Mouse (Mus musculus) ES-Bruce4 (cell line): ENCODE data around the gene Dnmt3a. TPM values are rescaled to one million over a fixed set of nuclear protein-coding genes. Genes with fewer than 3 reads are reported as not detected.

Experiments
- H3K27ac ChIP-seq: 2 replicates; pipeline ENCODE4 v1.5.1; 2012; ENCODE audit warnings: low read length, inconsistent platforms; ENCODE audit not compliant: insufficient read depth
- H3K27me3 ChIP-seq: 2 replicates; pipeline ENCODE4 v1.6.1; 2012; ENCODE audit warnings: mild to moderate bottlenecking, low read length, inconsistent platforms; ENCODE audit not compliant: control insufficient read depth, poor library complexity, insufficient read depth, severe bottlenecking
- H3K36me3 ChIP-seq: 2 replicates; pipeline ENCODE4 v1.6.1; 2012; ENCODE audit warnings: inconsistent platforms, mild to moderate bottlenecking, low read length, moderate library complexity; ENCODE audit not compliant: control insufficient read depth, poor library complexity, insufficient read depth, severe bottlenecking
- H3K4me1 ChIP-seq: one replicate; pipeline ENCODE4 v1.8.1; 2011; ENCODE audit warnings: low read length; ENCODE audit not compliant: control insufficient read depth, insufficient read depth
- H3K4me3 ChIP-seq: 2 replicates; pipeline ENCODE4 v1.5.1; 2011; ENCODE audit warnings: low read depth, mild to moderate bottlenecking, low read length
- H3K9ac ChIP-seq: 2 replicates; pipeline ENCODE4 v1.6.1; 2012; ENCODE audit warnings: low read depth, mild to moderate bottlenecking, inconsistent platforms; ENCODE audit not compliant: poor library complexity, severe bottlenecking
- H3K9me3 ChIP-seq: replicated peaks from 2 replicates; pipeline ENCODE4 v1.6.1; 2012; ENCODE audit warnings: mild to moderate bottlenecking, low read length, inconsistent platforms; ENCODE audit not compliant: control insufficient read depth, poor library complexity, insufficient read depth, severe bottlenecking
- CTCF ChIP-seq: IDR thresholded peaks from one replicate; pipeline ENCODE4 v1.8.1; 2011; ENCODE audit warnings: low read depth, low read length
- EP300 ChIP-seq: IDR thresholded peaks from 2 replicates; pipeline ENCODE4 v1.6.1; 2011; ENCODE audit warnings: low read depth, low read length; ENCODE audit not compliant: insufficient read depth
- POLR2A ChIP-seq: IDR thresholded peaks from one replicate; pipeline ENCODE4 v1.8.1; 2011; ENCODE audit warnings: low read length; ENCODE audit not compliant: insufficient read depth
- polyA plus RNA-seq: library from polyadenylated mRNA; stranded (reverse); fragments of >200 nt; gene quantifications from 2 replicates; pipeline ENCODE4 v1.2.4, GENCODE M21; 2011; ENCODE audit warnings: low read depth; ENCODE audit not compliant: missing spikeins, insufficient read depth, insufficient read length

Gene Dnmt3a
- polyA plus RNA-seq, 1 experiment = 31.9 TPM

DNA sequence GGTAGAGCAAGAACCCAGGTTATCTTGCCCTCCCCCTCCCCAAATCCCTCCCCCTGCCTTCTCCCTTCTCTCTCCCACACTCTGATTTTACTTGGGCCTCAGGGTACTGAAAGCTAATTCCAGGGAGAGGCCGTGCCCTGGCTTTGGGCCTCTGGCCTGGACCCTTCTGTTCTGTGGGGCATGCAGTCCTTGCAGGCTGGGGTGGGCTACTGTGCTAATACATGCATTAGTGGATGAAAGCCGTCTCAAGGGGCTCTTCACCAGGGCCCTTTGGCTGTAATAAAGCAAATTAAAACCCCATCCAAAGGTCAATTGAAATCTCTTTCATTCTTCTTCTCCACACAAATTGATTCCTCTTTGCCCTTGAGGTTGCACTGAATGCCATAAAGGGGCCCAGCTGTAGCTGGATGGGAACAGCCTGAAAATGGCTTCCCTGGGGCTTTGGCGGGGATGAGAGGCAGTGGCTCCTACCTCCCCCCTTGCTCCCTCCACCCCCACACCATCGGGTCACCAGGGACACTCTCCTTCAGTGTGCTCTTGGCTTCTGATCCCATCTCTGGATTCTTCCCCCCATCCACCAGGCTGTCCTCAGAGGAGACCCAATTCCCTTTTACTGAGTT, 138.8 kb downstream of the Dnmt3a start:
- Histone ChIP-seq H3K36me3 (no peaks in the 10 kb centered on the region), H3K4me1 (no peaks in the 10 kb centered on the region), H3K27me3 (no peaks in the 10 kb centered on the region), H3K4me3 (no peak overlapping the region), H3K9ac (no peak overlapping the region), H3K9me3 (no peaks in the 10 kb centered on the region), H3K27ac (no peak overlapping the region)
- TF ChIP-seq EP300 = no peak
- no peak for TF ChIP-seq POLR2A
- no peak for TF ChIP-seq CTCF

DNA sequence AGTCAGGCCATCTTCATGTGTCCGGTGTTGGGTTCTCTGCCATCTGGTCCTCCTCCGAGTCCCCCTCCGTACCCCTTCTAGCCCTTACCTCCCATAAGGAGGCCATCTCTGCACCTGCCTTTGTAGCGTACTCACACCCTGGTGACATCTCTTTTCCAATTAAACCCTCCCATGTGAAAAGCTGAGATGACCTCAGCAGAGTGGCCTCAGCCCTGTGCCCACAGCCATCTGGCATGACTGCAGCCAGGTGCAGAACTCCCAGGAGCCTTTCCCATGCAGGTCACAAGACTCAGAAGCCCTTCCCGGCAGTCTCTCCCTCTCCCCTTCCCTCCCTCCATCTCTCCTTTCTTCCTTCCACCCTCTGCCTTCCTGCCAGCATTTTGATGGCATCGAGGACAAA, 141.7 kb downstream of the Dnmt3a start:
- H3K9ac ChIP-seq = no peak overlapping the region

DNA sequence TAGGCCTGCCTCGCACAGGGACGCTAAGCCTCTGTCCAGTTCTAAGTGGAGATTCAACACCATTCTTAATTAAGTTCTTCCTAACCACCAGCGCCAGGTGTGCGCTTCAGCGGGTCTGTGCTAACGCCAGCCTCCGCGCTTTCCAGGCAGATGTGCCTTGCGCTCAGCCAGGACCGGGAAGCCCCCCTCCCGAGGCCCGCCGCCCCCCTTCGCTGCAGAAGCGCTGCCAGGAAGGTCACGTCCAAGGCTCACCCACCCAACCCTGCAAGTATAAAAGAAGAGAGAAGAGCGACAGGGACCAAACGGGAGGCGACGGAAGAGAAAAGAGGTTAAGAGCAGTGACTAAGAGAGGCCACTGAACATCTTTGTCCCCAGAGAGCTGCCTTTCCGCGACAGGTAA, 148.8 kb downstream of the Dnmt3a start, which contains the start of gene Pomc:
Gene Pomc (plus strand): TSS at position 301 of the 400 bp plus-strand sequence.
- Histone ChIP-seq H3K27me3 (no peaks in the 10 kb centered on the region), H3K9ac (no peak within 1 kb of the TSS), H3K36me3 (no peaks in the 10 kb centered on the region), H3K9me3 (peaks cover 3% of the 10 kb centered on the region; the same call in 1 of the 2 replicates), H3K27ac (no peak within 1 kb of the TSS), H3K4me3 (no peak within 1 kb of the TSS), H3K4me1 (no peaks in the 10 kb centered on the region)
- TF ChIP-seq POLR2A (no peak), EP300 (no peak), CTCF (no peak)

More for the DNA sequence above, 141.7 kb downstream of the Dnmt3a start:
- Histone ChIP-seq H3K4me1 (no peaks in the 10 kb centered on the region), H3K27ac (no peak overlapping the region), H3K9me3 (peaks cover 3% of the 10 kb centered on the region; the same call in 1 of the 2 replicates), H3K4me3 (no peak overlapping the region), H3K36me3 (no peaks in the 10 kb centered on the region), H3K27me3 (no peaks in the 10 kb centered on the region)
- TF ChIP-seq EP300 (no peak), CTCF (no peak), POLR2A (no peak)

DNA sequence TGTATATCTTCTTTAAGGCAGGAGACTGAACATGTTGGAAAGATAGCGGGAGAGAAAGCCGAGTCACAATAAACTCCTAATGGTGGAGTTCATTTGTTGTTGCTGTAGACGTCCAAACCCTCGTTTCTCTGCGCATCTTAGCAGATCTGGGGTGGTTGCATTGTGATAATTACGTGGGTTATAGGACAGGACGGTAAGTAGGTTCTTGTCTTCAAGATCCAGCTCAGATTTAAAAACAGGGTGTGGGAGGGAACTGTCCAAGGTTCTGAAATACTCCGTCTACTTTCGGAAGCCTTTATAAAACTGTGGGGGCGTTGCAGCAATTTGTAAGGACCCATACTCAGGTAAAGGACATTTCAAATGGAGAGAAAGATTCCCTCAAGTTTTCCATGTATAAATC, 149.6 kb downstream of the Dnmt3a start:
- Histone ChIP-seq H3K27me3 (no peaks in the 10 kb centered on the region), H3K36me3 (no peaks in the 10 kb centered on the region), H3K27ac (no peak overlapping the region), H3K4me1 (no peaks in the 10 kb centered on the region), H3K9ac (no peak overlapping the region), H3K4me3 (no peak overlapping the region), H3K9me3 (no peaks in the 10 kb centered on the region)
- no peak for TF ChIP-seq EP300
- no peak for TF ChIP-seq POLR2A

DNA sequence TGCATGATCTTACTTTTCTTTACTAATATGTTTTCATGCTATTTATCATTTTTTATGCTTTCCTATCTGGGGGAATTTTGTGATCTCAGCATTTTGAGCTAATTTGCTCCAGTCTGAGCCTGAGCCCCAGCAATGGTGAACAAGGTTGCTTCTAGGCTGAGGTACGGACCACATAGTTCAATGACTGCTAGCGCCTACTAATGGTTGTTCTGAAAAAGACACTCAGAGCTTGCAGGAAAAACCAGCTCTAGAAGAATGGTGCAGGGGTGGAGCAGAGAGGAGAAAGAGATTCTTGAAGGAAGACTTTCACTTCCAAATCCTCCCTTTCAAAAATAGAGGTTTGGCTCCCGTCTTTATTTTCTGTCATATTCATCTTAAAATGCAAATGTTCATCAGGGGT, 150.5 kb downstream of the Dnmt3a start:
- H3K9ac ChIP-seq = no peak overlapping the region
- H3K36me3 ChIP-seq = no peaks in the 10 kb centered on the region
- H3K27ac ChIP-seq = no peak overlapping the region
- TF ChIP-seq POLR2A = no peak
- TF ChIP-seq CTCF = peak; percentile 31
- TF ChIP-seq EP300 = no peak
- no peaks in the 10 kb centered on the region for H3K4me1 ChIP-seq
- no peaks in the 10 kb centered on the region for H3K27me3 ChIP-seq
- no peaks in the 10 kb centered on the region for H3K9me3 ChIP-seq
- no peak overlapping the region for H3K4me3 ChIP-seq

DNA sequence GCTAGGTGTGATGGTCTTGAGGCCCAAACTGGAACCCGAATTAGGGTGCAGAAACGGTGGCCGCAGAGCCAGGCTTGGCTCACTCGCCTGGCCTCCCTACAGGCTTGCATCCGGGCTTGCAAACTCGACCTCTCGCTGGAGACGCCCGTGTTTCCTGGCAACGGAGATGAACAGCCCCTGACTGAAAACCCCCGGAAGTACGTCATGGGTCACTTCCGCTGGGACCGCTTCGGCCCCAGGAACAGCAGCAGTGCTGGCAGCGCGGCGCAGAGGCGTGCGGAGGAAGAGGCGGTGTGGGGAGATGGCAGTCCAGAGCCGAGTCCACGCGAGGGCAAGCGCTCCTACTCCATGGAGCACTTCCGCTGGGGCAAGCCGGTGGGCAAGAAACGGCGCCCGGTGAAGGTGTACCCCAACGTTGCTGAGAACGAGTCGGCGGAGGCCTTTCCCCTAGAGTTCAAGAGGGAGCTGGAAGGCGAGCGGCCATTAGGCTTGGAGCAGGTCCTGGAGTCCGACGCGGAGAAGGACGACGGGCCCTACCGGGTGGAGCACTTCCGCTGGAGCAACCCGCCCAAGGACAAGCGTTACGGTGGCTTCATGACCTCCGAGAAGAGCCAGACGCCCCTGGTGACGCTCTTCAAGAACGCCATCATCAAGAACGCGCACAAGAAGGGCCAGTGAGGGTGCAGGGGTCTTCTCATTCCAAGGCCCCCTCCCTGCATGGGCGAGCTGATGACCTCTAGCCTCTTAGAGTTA, 154.2 kb downstream of the Dnmt3a start:
- Histone ChIP-seq H3K9ac (peak overlapping the region; percentile 81), H3K4me3 (peak overlapping the region; percentile 78)

More for the DNA sequence above, 154.2 kb downstream of the Dnmt3a start:
- peak overlapping the region; percentile 31; the same call in 1 of the 2 replicates for H3K27ac ChIP-seq
- H3K36me3 ChIP-seq = no peaks in the 10 kb centered on the region
- TF ChIP-seq CTCF = no peak
- TF ChIP-seq EP300 = 0 out of 2 replicates have a peak, but pooled peaks have one; percentile 21
- peak; percentile 97 for TF ChIP-seq POLR2A
- no peaks in the 10 kb centered on the region for H3K27me3 ChIP-seq
- no peaks in the 10 kb centered on the region for H3K4me1 ChIP-seq
- no peaks in the 10 kb centered on the region for H3K9me3 ChIP-seq
